Comparison of ENCODE assay signal across 24 mouse cellular contexts in the genomic region with DNA sequence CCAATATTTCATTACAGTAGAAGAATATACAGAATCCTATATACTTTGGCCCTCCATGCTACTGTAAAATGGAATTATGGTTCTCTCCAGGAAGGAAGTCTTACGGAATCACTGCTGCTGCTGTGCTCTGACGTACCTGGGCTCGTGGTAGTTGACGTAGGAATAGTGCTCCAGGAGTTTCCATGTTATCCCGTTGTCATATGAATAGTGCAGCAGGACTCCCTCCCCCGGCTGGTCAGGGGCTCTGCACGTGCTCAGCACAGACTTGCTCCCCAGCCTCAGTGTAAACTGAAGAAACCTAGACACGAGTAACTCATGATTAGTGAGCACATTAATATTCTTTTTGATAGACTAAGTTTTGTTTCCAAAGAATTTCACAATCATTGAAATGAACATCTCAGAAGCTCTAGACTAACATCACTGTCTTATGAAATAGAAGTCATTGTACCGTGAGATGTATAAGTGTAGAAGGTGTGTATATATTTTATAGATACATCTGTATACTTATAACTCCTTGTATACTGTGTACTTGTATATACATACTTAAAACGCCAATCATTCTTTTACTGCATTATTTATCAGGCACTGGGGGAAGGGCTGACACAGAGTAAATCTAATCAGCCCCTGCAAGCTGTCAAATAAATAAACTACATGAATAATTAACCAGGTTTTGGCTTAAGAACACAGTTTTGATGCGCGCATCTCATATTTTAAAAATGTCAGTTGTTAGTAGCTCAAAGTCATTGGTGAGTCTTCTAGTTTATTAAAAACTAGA.
"Had no signal": no experiment of that assay in that cellular context is flagged by ENCODE, and none has a peak within 500 bp of the region (broad histone marks: within the 10 kb centered on the region; RNA-seq: fewer than 3 reads in every experiment).

No protein-coding gene starts in this region.

- H3K4me1 ChIP-seq: heart, embryonic 13.5 days; heart, embryonic 15.5 days; hindbrain, embryonic 15.5 days; kidney, embryonic 15.5 days; limb, embryonic 13.5 days; limb, embryonic 15.5 days had no signal

- H3K9me3 ChIP-seq: heart, embryonic 13.5 days; heart, embryonic 15.5 days; hindbrain, embryonic 13.5 days; hindbrain, embryonic 15.5 days; kidney, embryonic 15.5 days; limb, embryonic 13.5 days; limb, embryonic 15.5 days had no signal

- ATAC-seq: hindbrain, postnatal 0 days; intestine, embryonic 16.5 days had no signal

- H3K9ac ChIP-seq: heart, embryonic 13.5 days; heart, embryonic 15.5 days; hindbrain, embryonic 13.5 days; hindbrain, embryonic 15.5 days; kidney, embryonic 15.5 days; limb, embryonic 13.5 days; limb, embryonic 15.5 days had no signal

- H3K27me3 ChIP-seq: heart, embryonic 13.5 days; heart, embryonic 15.5 days; hindbrain, embryonic 15.5 days; kidney, embryonic 15.5 days; limb, embryonic 13.5 days; limb, embryonic 15.5 days had no signal

- H3K27ac ChIP-seq: heart, adult 2 months; heart, embryonic 13.5 days; heart, embryonic 15.5 days; hindbrain, embryonic 13.5 days; hindbrain, embryonic 15.5 days; hindbrain, postnatal 0 days; kidney, embryonic 15.5 days; kidney, postnatal 0 days; limb, embryonic 13.5 days; limb, embryonic 15.5 days had no signal

- H3K36me3 ChIP-seq: heart, embryonic 13.5 days; heart, embryonic 15.5 days; hindbrain, embryonic 13.5 days; hindbrain, embryonic 15.5 days; kidney, embryonic 15.5 days; limb, embryonic 13.5 days; limb, embryonic 15.5 days had no signal

- DNase-seq: gastrocnemius, postnatal 14 days; gastrocnemius, postnatal 36 days; heart, adult 2 months; heart, postnatal 14 days; heart, postnatal 36 days; kidney, adult 11 months; kidney, adult 2 months; kidney, adult 9 months; kidney, postnatal 14 days; kidney, postnatal 36 days; layer of hippocampus, adult 9-11 months; layer of hippocampus, postnatal 36 days; left cerebral cortex, postnatal 4 days had no signal

- H3K4me2 ChIP-seq: heart, embryonic 11.5 days; heart, embryonic 13.5 days; heart, embryonic 15.5 days; hindbrain, embryonic 13.5 days; hindbrain, embryonic 15.5 days; kidney, embryonic 15.5 days; limb, embryonic 13.5 days; limb, embryonic 15.5 days had no signal

- H3K4me3 ChIP-seq: heart, adult 2 months; heart, embryonic 13.5 days; heart, embryonic 15.5 days; hindbrain, embryonic 13.5 days; hindbrain, embryonic 15.5 days; kidney, embryonic 15.5 days; limb, embryonic 13.5 days; limb, embryonic 15.5 days had no signal
